Mouse (Mus musculus) heart, embryonic 13.5 days (tissue): ENCODE data around the gene Anpep. TPM values are rescaled to one million over a fixed set of nuclear protein-coding genes. Genes with fewer than 3 reads are reported as not detected.

Experiments
- ATAC-seq: fragments of 200-750 bp; cut with Nextera tagmentation; 2 replicates; pipeline ENCODE4 v1.8.0; 2017; ENCODE audit warnings: moderate TSS enrichment; ENCODE audit not compliant: insufficient number of reproducible peaks, low FRiP score, low TSS enrichment; ENCODE audit errors: extremely low read depth
- H3K27ac ChIP-seq: fragments of 300-500 bp; sonication (generic); replicated peaks from 2 replicates; pipeline ENCODE4 v1.5.1; 2015; ENCODE audit warnings: moderate library complexity, mild to moderate bottlenecking, inconsistent platforms
- H3K27me3 ChIP-seq: fragments of 300-500 bp; sonication (generic); replicated peaks from 2 replicates; pipeline ENCODE4 v1.6.1; 2015; ENCODE audit warnings: mild to moderate bottlenecking, inconsistent platforms
- H3K36me3 ChIP-seq: fragments of 300-500 bp; sonication (generic); 2 replicates; pipeline ENCODE4 v1.6.1; 2015; ENCODE audit warnings: mild to moderate bottlenecking, inconsistent platforms
- H3K4me1 ChIP-seq: fragments of 300-500 bp; sonication (generic); 2 replicates; pipeline ENCODE4 v1.6.1; 2015; ENCODE audit warnings: inconsistent platforms
- H3K4me2 ChIP-seq: fragments of 300-500 bp; sonication (generic); 2 replicates; pipeline ENCODE4 v1.6.1; 2015; ENCODE audit warnings: inconsistent platforms, mild to moderate bottlenecking, moderate library complexity
- H3K4me3 ChIP-seq: fragments of 300-500 bp; sonication (generic); 2 replicates; pipeline ENCODE4 v1.5.1; 2015; ENCODE audit warnings: moderate library complexity, mild to moderate bottlenecking, inconsistent platforms
- H3K9ac ChIP-seq: fragments of 300-500 bp; sonication (generic); 2 replicates; pipeline ENCODE4 v1.6.1; 2015; ENCODE audit warnings: inconsistent platforms, mild to moderate bottlenecking, moderate library complexity
- H3K9me3 ChIP-seq: fragments of 300-500 bp; sonication (generic); 2 replicates; pipeline ENCODE4 v1.6.1; 2016; ENCODE audit warnings: inconsistent platforms
- WGBS: fragments of 180-500 bp; shearing (Covaris S2); methylation state at CpG from one replicate; pipeline ENCODE4 v1.1.7; 2015; ENCODE audit warnings: mixed read lengths; 5-methylcytosine and 5-hydroxymethylcytosine counted together
- polyA plus RNA-seq: library from polyadenylated mRNA; unstranded; fragments of >200 nt; fragmentation: Nextera tagmentation; extraction: Ambion mirVana; gene quantifications from 2 replicates; pipeline ENCODE4 v1.2.1, GENCODE M21; 2015

Gene Anpep
- polyA plus RNA-seq, 1 experiment from 2014 or later = 7.3 TPM

GRCm38 (mm10) chr7:79835196-79835595 is 25.7 kb downstream of the Anpep start:
- no peaks in the 10 kb centered on the region; the same call in 1 of the 2 replicates for H3K36me3 ChIP-seq
- no peak overlapping the region for H3K27ac ChIP-seq
- no peaks in the 10 kb centered on the region for H3K27me3 ChIP-seq
- H3K4me3 ChIP-seq = no peak overlapping the region
- no peaks in the 10 kb centered on the region for H3K4me1 ChIP-seq
- no peak overlapping the region for H3K9ac ChIP-seq
- WGBS = 91% methylated on average over 6 of the region's 6 CpGs
- H3K9me3 ChIP-seq = no peaks in the 10 kb centered on the region
- ATAC-seq = no peak
- no peak overlapping the region for H3K4me2 ChIP-seq

DNA sequence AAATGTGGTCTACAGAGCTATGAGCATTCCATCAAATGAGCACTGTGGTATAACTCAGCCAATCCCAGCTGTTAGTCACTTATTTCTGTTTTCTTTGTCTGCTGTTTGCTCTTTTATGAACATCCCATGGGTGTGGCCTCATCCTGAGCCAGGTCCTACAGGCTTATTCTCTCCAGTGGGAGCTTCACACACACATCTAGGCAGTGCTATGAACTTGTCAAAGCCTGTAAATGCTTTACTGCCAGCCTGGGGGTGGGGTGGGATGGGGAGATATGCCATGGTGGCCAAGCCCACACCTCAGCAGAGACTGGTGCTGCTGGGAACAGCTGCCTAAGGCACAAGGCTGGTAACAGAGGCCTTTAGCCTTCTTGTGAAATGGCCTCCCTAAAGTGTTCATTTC is 27.9 kb downstream of the Anpep start:
- Histone ChIP-seq H3K27me3 (no peaks in the 10 kb centered on the region), H3K4me3 (no peak overlapping the region), H3K4me2 (no peak overlapping the region), H3K4me1 (no peaks in the 10 kb centered on the region), H3K27ac (no peak overlapping the region), H3K36me3 (no peaks in the 10 kb centered on the region), H3K9ac (no peak overlapping the region), H3K9me3 (no peaks in the 10 kb centered on the region)
- no peak for ATAC-seq

DNA sequence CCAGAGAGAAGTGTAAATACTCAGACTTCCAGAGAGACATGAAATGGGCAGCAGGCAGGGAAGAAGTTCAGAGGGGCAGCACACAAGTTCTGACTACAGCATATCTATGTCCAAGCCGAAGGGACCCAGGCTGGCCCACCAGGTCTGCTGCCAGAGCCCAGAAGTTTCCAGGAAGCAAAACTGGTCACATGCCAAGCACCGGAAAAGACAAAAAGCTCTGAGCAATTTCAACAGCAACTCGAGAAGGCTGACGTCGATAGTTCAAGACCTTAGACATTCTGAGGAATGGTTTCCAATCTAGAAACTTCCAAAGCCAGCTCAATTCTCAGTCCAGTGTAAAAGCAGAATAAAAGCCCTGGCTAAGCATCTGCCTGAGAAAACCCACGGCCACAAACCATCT is 29.3 kb downstream of the Anpep start:
- Histone ChIP-seq H3K4me1 (no peaks in the 10 kb centered on the region), H3K36me3 (peaks cover 5% of the 10 kb centered on the region), H3K9ac (no peak overlapping the region), H3K27ac (peak overlapping the region; percentile 58), H3K4me2 (no peak overlapping the region), H3K4me3 (no peak overlapping the region), H3K9me3 (no peaks in the 10 kb centered on the region), H3K27me3 (no peaks in the 10 kb centered on the region)
- 52% methylated on average over 6 of the region's 6 CpGs for WGBS
- no peak for ATAC-seq

DNA sequence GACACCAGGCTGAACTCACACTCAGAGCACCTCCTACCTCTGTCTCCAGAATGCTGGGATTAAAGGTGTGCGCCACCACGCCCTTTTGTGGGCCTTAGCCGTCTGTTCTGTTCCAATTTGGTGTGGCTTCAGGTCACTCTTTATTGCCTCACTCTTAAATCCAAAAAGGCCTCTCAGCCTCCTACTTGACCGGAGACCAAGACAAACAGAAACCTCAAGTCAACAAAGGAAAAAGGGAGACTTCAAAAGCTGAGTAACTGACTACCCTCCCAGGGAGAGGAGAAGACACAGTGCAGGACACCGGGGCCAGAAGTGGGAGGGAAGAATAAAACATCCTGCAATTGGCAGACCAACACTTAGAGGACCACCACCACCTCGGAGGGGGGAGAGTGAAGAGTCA is 29.7 kb downstream of the Anpep start:
- Histone ChIP-seq H3K27me3 (no peaks in the 10 kb centered on the region), H3K4me1 (no peaks in the 10 kb centered on the region), H3K36me3 (peaks cover 9% of the 10 kb centered on the region), H3K9me3 (no peaks in the 10 kb centered on the region), H3K27ac (peak overlapping the region; percentile 58), H3K4me3 (no peak overlapping the region), H3K9ac (no peak overlapping the region), H3K4me2 (no peak overlapping the region)
- ATAC-seq = no peak
- 71% methylated on average over 6 of the region's 6 CpGs for WGBS

DNA sequence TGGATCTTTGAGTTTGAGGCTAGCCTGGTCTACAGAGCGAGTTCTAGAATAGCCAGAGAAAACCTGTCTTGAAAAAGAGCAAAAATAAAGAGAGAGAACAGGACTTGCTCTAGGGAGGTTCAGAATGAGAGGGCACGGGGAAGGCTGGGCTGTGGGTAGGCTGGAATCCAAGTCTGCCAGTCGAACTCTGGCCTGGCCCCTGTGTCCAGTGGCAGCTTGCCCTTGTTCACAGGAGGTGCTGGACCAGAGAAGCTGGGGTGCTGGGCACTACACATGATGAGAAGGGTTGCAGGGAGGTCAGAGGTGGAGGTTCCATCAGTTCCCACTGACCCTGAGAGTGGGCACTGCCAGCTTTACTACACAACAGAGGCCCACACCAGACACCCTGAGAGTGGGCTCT is 32.5 kb downstream of the Anpep start:
- 85% methylated on average over 3 of the region's 3 CpGs for WGBS

DNA sequence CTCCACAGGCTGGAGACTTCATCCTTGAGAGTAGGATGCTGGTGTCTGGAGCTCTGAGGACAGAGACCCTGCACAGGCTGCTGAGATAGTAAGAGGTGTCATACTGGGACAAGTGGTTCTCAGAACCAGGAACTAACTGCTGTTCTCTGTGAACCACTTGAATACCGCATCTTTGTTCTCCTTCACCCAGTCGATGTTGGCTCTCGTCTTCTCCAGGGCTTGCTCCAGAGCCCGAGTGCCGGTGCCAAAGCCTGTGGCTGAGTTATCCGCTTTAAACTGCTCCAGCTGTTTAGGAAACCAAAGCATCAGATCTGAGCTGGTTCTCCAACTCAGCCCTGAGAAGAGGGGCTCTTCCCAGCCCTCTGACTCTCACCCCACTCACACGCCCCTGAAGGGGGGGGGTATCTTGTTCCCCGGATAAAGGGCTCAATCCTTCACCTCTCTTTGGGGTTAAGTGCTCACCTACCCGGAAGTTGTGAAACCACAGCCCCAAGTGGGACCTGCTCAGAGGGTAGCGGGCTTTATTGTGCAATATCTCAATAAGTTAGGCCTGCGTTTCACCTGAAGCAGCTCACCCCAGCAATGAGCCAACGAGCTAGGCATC is 38.7 kb downstream of the Anpep start:
- H3K9me3 ChIP-seq = peaks cover 7% of the 10 kb centered on the region; the same call in 1 of the 2 replicates
- no peak overlapping the region for H3K4me3 ChIP-seq
- peaks cover 33% of the 10 kb centered on the region for H3K4me1 ChIP-seq
- no peak overlapping the region for H3K27ac ChIP-seq
- H3K27me3 ChIP-seq = peaks cover 5% of the 10 kb centered on the region; the same call in 1 of the 2 replicates
- H3K9ac ChIP-seq = no peak overlapping the region
- H3K4me2 ChIP-seq = no peak overlapping the region
- H3K36me3 ChIP-seq = peaks cover 30% of the 10 kb centered on the region
- WGBS = 73% methylated on average over 12 of the region's 12 CpGs
- ATAC-seq = no peak

More for the DNA sequence above, 32.5 kb downstream of the Anpep start:
- Histone ChIP-seq H3K4me3 (no peak overlapping the region), H3K4me2 (no peak overlapping the region), H3K9ac (no peak overlapping the region), H3K27me3 (no peaks in the 10 kb centered on the region), H3K27ac (no peak overlapping the region), H3K4me1 (no peaks in the 10 kb centered on the region), H3K36me3 (peaks cover 30% of the 10 kb centered on the region), H3K9me3 (peaks cover 7% of the 10 kb centered on the region; the same call in 1 of the 2 replicates)
- no peak for ATAC-seq

DNA sequence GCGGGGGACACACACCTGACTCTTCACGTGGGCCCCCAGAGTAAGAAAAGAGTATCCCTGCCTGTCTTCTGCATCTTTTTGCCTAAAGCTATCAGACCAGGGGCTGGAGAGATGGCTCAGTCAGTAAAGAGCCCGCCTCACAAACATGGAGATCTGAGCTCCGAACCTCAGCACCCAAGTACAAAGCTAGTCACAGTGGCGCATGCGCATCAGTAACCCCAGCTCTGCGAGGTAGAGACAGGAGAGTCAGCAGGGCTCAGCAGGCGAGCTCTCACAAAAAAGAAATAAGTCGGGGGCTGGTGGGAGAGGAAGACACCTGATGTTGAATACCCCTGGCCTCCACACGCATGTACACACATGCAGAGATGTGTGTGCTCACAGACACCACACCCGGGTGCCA is 40.9 kb downstream of the Anpep start:
- no peak for ATAC-seq
- Histone ChIP-seq H3K4me2 (no peak overlapping the region), H3K27ac (0 out of 2 replicates have a peak overlapping the region, but pooled peaks have one; percentile 5), H3K4me1 (peaks cover 33% of the 10 kb centered on the region), H3K4me3 (no peak overlapping the region), H3K9me3 (peaks cover 7% of the 10 kb centered on the region; the same call in 1 of the 2 replicates), H3K27me3 (peaks cover 11% of the 10 kb centered on the region; the same call in 1 of the 2 replicates), H3K36me3 (peaks cover 10% of the 10 kb centered on the region), H3K9ac (no peak overlapping the region)
- WGBS = 54% methylated on average over 11 of the region's 11 CpGs

DNA sequence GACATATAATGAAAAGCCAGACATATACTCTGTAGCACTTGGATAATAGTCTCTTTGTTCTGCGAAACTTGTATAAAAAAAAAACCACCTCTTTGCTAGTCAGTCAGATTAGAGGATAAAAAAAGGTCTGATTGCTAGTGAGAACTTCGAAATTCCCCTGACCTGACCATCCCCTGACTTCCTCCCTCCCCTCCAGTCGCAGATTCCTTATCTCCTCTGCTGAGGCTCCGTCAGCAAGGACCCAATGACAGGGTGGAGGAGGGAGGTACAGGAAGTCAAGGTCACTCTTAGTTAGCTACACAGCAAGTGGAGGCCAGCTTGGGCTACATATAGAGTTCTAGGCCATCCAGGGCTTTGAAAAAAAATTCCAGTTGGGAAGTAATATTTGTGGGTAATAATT is 41.3 kb downstream of the Anpep start:
- Histone ChIP-seq H3K4me2 (no peak overlapping the region), H3K27ac (0 out of 2 replicates have a peak overlapping the region, but pooled peaks have one; percentile 5), H3K4me3 (no peak overlapping the region), H3K27me3 (peaks cover 11% of the 10 kb centered on the region; the same call in 1 of the 2 replicates), H3K9me3 (peaks cover 3% of the 10 kb centered on the region; the same call in 1 of the 2 replicates), H3K4me1 (peaks cover 33% of the 10 kb centered on the region), H3K9ac (no peak overlapping the region), H3K36me3 (peaks cover 6% of the 10 kb centered on the region)
- no peak for ATAC-seq
- 15% methylated on average over 4 of the region's 4 CpGs for WGBS

DNA sequence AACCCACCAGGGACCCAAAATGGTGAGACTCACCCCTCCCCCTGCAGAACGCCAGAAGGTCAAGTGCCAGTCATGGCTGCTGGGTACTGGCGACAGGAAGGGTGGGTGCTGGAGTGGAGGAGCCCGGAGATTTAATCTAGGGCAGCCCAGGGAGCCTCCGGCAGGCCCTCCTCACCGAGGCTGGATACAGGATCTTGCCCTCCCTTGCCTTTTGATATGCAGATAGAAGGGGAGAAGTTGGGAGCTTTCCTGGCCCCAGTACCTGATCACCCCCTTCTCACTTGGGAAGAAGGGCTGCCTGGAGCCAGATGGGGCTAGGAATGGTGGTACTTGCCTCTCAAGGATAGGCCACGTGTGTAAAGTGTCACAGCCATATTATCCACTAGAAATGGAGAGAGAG is 42.5 kb downstream of the Anpep start:
- Histone ChIP-seq H3K4me1 (peaks cover 33% of the 10 kb centered on the region), H3K9me3 (no peaks in the 10 kb centered on the region), H3K27me3 (peaks cover 11% of the 10 kb centered on the region; the same call in 1 of the 2 replicates), H3K36me3 (no peaks in the 10 kb centered on the region), H3K27ac (no peak overlapping the region), H3K4me2 (0 out of 2 replicates have a peak overlapping the region, but pooled peaks have one; percentile 1), H3K4me3 (no peak overlapping the region), H3K9ac (no peak overlapping the region)
- 7% methylated on average over 6 of the region's 6 CpGs for WGBS
- no peak for ATAC-seq

DNA sequence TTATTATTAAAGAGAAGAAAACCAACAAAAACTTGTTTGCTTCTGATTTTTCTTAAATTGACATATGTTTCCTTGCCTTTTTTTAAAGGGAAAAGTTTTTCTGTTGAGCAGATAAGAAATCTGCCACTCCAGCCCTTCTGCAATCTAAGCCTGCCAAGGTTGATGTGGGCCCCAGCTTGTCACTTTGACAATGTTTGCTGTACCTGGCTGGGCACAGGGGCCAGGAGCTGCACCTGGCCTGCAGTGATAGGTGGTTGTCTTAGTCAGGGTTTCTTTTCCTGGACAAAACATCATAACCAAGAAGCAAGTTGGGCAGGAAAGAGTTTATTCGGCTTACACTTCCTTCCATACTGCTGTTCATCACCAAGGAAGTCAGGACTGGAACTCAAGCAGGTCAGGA is 47.5 kb downstream of the Anpep start:
- no peak for ATAC-seq
- no peak overlapping the region for H3K4me3 ChIP-seq
- H3K9ac ChIP-seq = no peak overlapping the region
- H3K4me2 ChIP-seq = no peak overlapping the region
- peaks cover 50% of the 10 kb centered on the region for H3K27me3 ChIP-seq
- H3K9me3 ChIP-seq = no peaks in the 10 kb centered on the region
- no peak overlapping the region for H3K27ac ChIP-seq
- no peaks in the 10 kb centered on the region for H3K36me3 ChIP-seq
- WGBS = 86% methylated on average over 1 of the region's 1 CpGs
- H3K4me1 ChIP-seq = peaks cover 11% of the 10 kb centered on the region

- Histone ChIP-seq H3K27ac (no peak within 1 kb of the TSS), H3K4me2 (peak within 1 kb of the TSS; percentile 72), H3K27me3 (peaks cover 42% of the 10 kb centered on the region), H3K9me3 (no peaks in the 10 kb centered on the region), H3K4me1 (peaks cover 7% of the 10 kb centered on the region), H3K4me3 (peak within 1 kb of the TSS; percentile 46), H3K9ac (peak within 1 kb of the TSS; percentile 75), H3K36me3 (no peaks in the 10 kb centered on the region)
- ATAC-seq = no peak; the same call in 1 of the 2 replicates
- 10% methylated on average over 70 of the region's 71 CpGs for WGBS
These were observed 50.0 kb downstream of the Anpep start, which contains the start of gene Mesp2 for GRCm38 (mm10) chr7:79810611-79811506. Gene Mesp2 (plus strand): TSS chr7:79810727.
